Mouse (Mus musculus): ENCODE measurements around the gene Etnk1. TPM values are rescaled to one million over a fixed set of nuclear protein-coding genes. Genes with fewer than 3 reads are reported as not detected.
"Not testable (repeated sequence)": the region's sequence is repeated elsewhere in the genome, so short reads cannot be mapped to it uniquely, and the experiment has no call there.

Gene Etnk1
- polyA plus RNA-seq, 1 experiment from 2014 or later, result 25.0 TPM

GRCm38 (mm10) chr6:143171066-143171465 is 4.0 kb downstream of the Etnk1 start:
- WGBS, result 86% methylated on average over 8 of the region's 8 CpGs
- Histone ChIP-seq H3K4me1 (ENCODE audit: control insufficient read depth, insufficient read depth, low read length) (peaks cover 27% of the 10 kb centered on the region), H3K9ac (ENCODE audit: low read depth, low read length) (no peak overlapping the region), H3K4me3 (ENCODE audit: low read depth, low read length) (no peak overlapping the region), H3K27me3 (replicated peaks; ENCODE audit: control insufficient read depth, insufficient read depth, low read length) (no peaks in the 10 kb centered on the region), H3K27ac (replicated peaks; ENCODE audit: low read depth, low read length) (no peak overlapping the region), H3K36me3 (ENCODE audit: control insufficient read depth, insufficient read depth, low read length) (0 out of 2 replicates have a peak, but pooled peaks cover 8% of the 10 kb centered on the region), H3K9me3 (ENCODE audit: control insufficient read depth, low read length) (no peaks in the 10 kb centered on the region), H3K4me2 (ENCODE audit: low read depth, low read length) (no peak overlapping the region)
- no peak for DNase-seq (ENCODE audit: low spot score)
- no peak for ATAC-seq (ENCODE audit: low read depth)

GRCm38 (mm10) chr6:143171781-143172465 is 4.9 kb downstream of the Etnk1 start:
- Histone ChIP-seq H3K4me2 (ENCODE audit: low read depth, low read length) (no peak overlapping the region), H3K4me1 (ENCODE audit: control insufficient read depth, insufficient read depth, low read length) (peaks cover 23% of the 10 kb centered on the region), H3K9ac (ENCODE audit: low read depth, low read length) (no peak overlapping the region), H3K9me3 (ENCODE audit: control insufficient read depth, low read length) (no peaks in the 10 kb centered on the region), H3K4me3 (ENCODE audit: low read depth, low read length) (no peak overlapping the region), H3K36me3 (ENCODE audit: control insufficient read depth, insufficient read depth, low read length) (0 out of 2 replicates have a peak, but pooled peaks cover 8% of the 10 kb centered on the region), H3K27me3 (replicated peaks; ENCODE audit: control insufficient read depth, insufficient read depth, low read length) (no peaks in the 10 kb centered on the region), H3K27ac (replicated peaks; ENCODE audit: low read depth, low read length) (peak overlapping the region; percentile 49)
- DNase-seq (ENCODE audit: low spot score) (peak; percentile 65), ATAC-seq (ENCODE audit: low read depth) (no peak)
- 42% methylated on average over 11 of the region's 11 CpGs for WGBS

DNA sequence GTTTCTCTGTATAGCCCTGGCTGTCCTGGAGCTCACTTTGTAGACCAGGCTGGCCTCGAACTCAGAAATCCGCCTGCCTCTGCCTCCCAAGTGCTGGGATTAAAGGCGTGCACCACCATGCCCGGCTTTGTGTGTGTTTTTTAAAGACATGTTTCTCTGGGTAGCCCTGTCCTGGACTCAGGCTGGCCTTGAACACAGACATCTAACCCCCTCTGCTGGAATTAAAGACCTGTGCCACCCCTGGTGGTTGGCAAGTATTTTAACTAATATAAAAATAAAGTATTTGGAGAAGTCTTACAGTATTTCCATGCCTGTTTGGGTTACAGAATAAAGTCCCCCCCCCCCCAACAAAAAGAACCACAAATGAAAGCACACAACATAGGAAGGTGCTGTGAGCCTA is 5.7 kb downstream of the Etnk1 start:
- H3K9me3 ChIP-seq (ENCODE audit: control insufficient read depth, low read length); H3K4me3 ChIP-seq (ENCODE audit: low read depth, low read length); DNase-seq (ENCODE audit: low spot score); H3K9ac ChIP-seq (ENCODE audit: low read depth, low read length); H3K4me2 ChIP-seq (ENCODE audit: low read depth, low read length); H3K27me3 ChIP-seq (replicated peaks; ENCODE audit: control insufficient read depth, insufficient read depth, low read length); ATAC-seq (ENCODE audit: low read depth); H3K27ac ChIP-seq (replicated peaks; ENCODE audit: low read depth, low read length): not testable (repeated sequence)
- WGBS, result 97% methylated on average over 4 of the region's 4 CpGs
- Histone ChIP-seq H3K4me1 (ENCODE audit: control insufficient read depth, insufficient read depth, low read length) (peaks cover 23% of the 10 kb centered on the region), H3K36me3 (ENCODE audit: control insufficient read depth, insufficient read depth, low read length) (0 out of 2 replicates have a peak, but pooled peaks cover 14% of the 10 kb centered on the region)

- ATAC-seq (ENCODE audit: low read depth), result no peak
These were observed 7.2 kb downstream of the Etnk1 start for GRCm38 (mm10) chr6:143174226-143174625.

GRCm38 (mm10) chr6:143174906-143175656 is 8.1 kb downstream of the Etnk1 start:
- Histone ChIP-seq H3K4me3 (ENCODE audit: low read depth, low read length) (no peak overlapping the region), H3K9me3 (ENCODE audit: control insufficient read depth, low read length) (no peaks in the 10 kb centered on the region), H3K36me3 (ENCODE audit: control insufficient read depth, insufficient read depth, low read length) (0 out of 2 replicates have a peak, but pooled peaks cover 15% of the 10 kb centered on the region), H3K4me1 (ENCODE audit: control insufficient read depth, insufficient read depth, low read length) (peaks cover 9% of the 10 kb centered on the region), H3K9ac (ENCODE audit: low read depth, low read length) (no peak overlapping the region), H3K4me2 (ENCODE audit: low read depth, low read length) (no peak overlapping the region), H3K27ac (replicated peaks; ENCODE audit: low read depth, low read length) (peak overlapping the region; percentile 19; the same call in 1 of the 2 replicates), H3K27me3 (replicated peaks; ENCODE audit: control insufficient read depth, insufficient read depth, low read length) (no peaks in the 10 kb centered on the region)
- peak; percentile 34 for ATAC-seq (ENCODE audit: low read depth)
- WGBS, result 26% methylated on average over 3 of the region's 3 CpGs
- peak; percentile 79 for DNase-seq (ENCODE audit: low spot score)

More at GRCm38 (mm10) chr6:143174226-143174625, 7.2 kb downstream of the Etnk1 start:
- 0 out of 2 replicates have a peak, but pooled peaks cover 14% of the 10 kb centered on the region for H3K36me3 ChIP-seq (ENCODE audit: control insufficient read depth, insufficient read depth, low read length)
- no peak for DNase-seq (ENCODE audit: low spot score)
- H3K4me1 ChIP-seq (ENCODE audit: control insufficient read depth, insufficient read depth, low read length), result peaks cover 13% of the 10 kb centered on the region
- H3K27ac ChIP-seq (replicated peaks; ENCODE audit: low read depth, low read length), result no peak overlapping the region
- no peaks in the 10 kb centered on the region for H3K9me3 ChIP-seq (ENCODE audit: control insufficient read depth, low read length)
- H3K27me3 ChIP-seq (replicated peaks; ENCODE audit: control insufficient read depth, insufficient read depth, low read length), result no peaks in the 10 kb centered on the region
- H3K4me2 ChIP-seq (ENCODE audit: low read depth, low read length), result no peak overlapping the region
- H3K9ac ChIP-seq (ENCODE audit: low read depth, low read length), result no peak overlapping the region
- no peak overlapping the region for H3K4me3 ChIP-seq (ENCODE audit: low read depth, low read length)
- WGBS, result 87% methylated on average over 4 of the region's 4 CpGs

GRCm38 (mm10) chr6:143176076-143176475 is 9.1 kb downstream of the Etnk1 start:
- H3K9me3 ChIP-seq (ENCODE audit: control insufficient read depth, low read length), result no peaks in the 10 kb centered on the region

DNA sequence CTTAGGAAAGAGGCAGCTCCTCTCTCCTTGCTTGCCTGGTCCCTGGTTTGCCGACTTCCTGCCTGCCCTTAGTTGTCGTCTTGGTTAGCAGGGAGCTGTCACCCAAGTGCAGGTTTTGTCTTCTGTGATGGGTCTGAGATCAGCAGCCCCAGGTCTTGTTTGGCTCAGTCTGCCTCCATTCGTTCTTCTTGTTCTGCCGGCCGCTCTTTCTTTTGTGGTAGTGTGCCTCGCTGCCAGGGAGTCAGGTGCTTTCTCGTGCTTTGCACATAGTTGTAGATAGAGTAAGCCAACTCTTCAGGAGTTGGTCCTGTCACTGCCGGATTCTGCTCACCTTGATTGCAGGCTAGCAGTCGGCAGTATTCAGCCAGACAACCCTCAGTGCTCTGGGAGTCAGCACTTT is 9.6 kb downstream of the Etnk1 start:
- Histone ChIP-seq H3K9ac (ENCODE audit: low read depth, low read length) (no peak overlapping the region), H3K4me2 (ENCODE audit: low read depth, low read length) (no peak overlapping the region), H3K4me3 (ENCODE audit: low read depth, low read length) (no peak overlapping the region), H3K4me1 (ENCODE audit: control insufficient read depth, insufficient read depth, low read length) (peaks cover 7% of the 10 kb centered on the region), H3K36me3 (ENCODE audit: control insufficient read depth, insufficient read depth, low read length) (peaks cover 28% of the 10 kb centered on the region; the same call in 1 of the 2 replicates), H3K27ac (replicated peaks; ENCODE audit: low read depth, low read length) (no peak overlapping the region), H3K27me3 (replicated peaks; ENCODE audit: control insufficient read depth, insufficient read depth, low read length) (no peaks in the 10 kb centered on the region), H3K9me3 (ENCODE audit: control insufficient read depth, low read length) (no peaks in the 10 kb centered on the region)
- DNase-seq (ENCODE audit: low spot score), result no peak
- 82% methylated on average over 9 of the region's 9 CpGs for WGBS
- no peak for ATAC-seq (ENCODE audit: low read depth)

More at GRCm38 (mm10) chr6:143176076-143176475, 9.1 kb downstream of the Etnk1 start:
- peaks cover 25% of the 10 kb centered on the region; the same call in 1 of the 2 replicates for H3K36me3 ChIP-seq (ENCODE audit: control insufficient read depth, insufficient read depth, low read length)
- DNase-seq (ENCODE audit: low spot score) (no peak), ATAC-seq (ENCODE audit: low read depth) (no peak)
- 95% methylated on average over 9 of the region's 9 CpGs for WGBS
- H3K9ac ChIP-seq (ENCODE audit: low read depth, low read length), result no peak overlapping the region
- H3K4me2 ChIP-seq (ENCODE audit: low read depth, low read length), result no peak overlapping the region
- H3K27me3 ChIP-seq (replicated peaks; ENCODE audit: control insufficient read depth, insufficient read depth, low read length), result no peaks in the 10 kb centered on the region
- no peak overlapping the region for H3K4me3 ChIP-seq (ENCODE audit: low read depth, low read length)
- peaks cover 9% of the 10 kb centered on the region for H3K4me1 ChIP-seq (ENCODE audit: control insufficient read depth, insufficient read depth, low read length)
- H3K27ac ChIP-seq (replicated peaks; ENCODE audit: low read depth, low read length), result no peak overlapping the region

GRCm38 (mm10) chr6:143179181-143179580 is 12.2 kb downstream of the Etnk1 start:
- no peaks in the 10 kb centered on the region for H3K9me3 ChIP-seq (ENCODE audit: control insufficient read depth, low read length)
- H3K27me3 ChIP-seq (replicated peaks; ENCODE audit: control insufficient read depth, insufficient read depth, low read length), result no peaks in the 10 kb centered on the region
- H3K9ac ChIP-seq (ENCODE audit: low read depth, low read length), result no peak overlapping the region
- H3K27ac ChIP-seq (replicated peaks; ENCODE audit: low read depth, low read length), result no peak overlapping the region
- no peak for ATAC-seq (ENCODE audit: low read depth)
- DNase-seq (ENCODE audit: low spot score), result no peak
- H3K4me2 ChIP-seq (ENCODE audit: low read depth, low read length), result no peak overlapping the region
- peaks cover 5% of the 10 kb centered on the region; the same call in 1 of the 2 replicates for H3K4me1 ChIP-seq (ENCODE audit: control insufficient read depth, insufficient read depth, low read length)
- WGBS, result 82% methylated on average over 4 of the region's 4 CpGs
- no peak overlapping the region for H3K4me3 ChIP-seq (ENCODE audit: low read depth, low read length)
- peaks cover 29% of the 10 kb centered on the region for H3K36me3 ChIP-seq (ENCODE audit: control insufficient read depth, insufficient read depth, low read length)
